In genomic region chr13:9194656-9195055, GRCm38 (mm10) we compare ENCODE assay signal across 15 mouse cellular contexts.
DNase-seq lines count a peak whose midpoint lies in the region; ATAC-seq and TF ChIP-seq lines count a peak whose summit lies in the region.
"Had no signal": no experiment of that assay in that cellular context is flagged by ENCODE, and none has a peak within 500 bp of the region (broad histone marks: within the 10 kb centered on the region; RNA-seq: fewer than 3 reads in every experiment).

No protein-coding gene starts in this region.

- TF ChIP-seq POLR2A in brain, embryonic 14.5 days (IDR thresholded peaks at IDR 0.05; ENCODE audit: borderline replicate concordance, extremely low read depth, insufficient read depth, insufficient read length, poor library complexity, severe bottlenecking): no peak

- no peaks in the 10 kb centered on the region for H3K9me3 ChIP-seq in heart, embryonic 10.5 days
- H3K9me3 ChIP-seq in midbrain, postnatal 0 days (ENCODE audit: low read length): no peaks in the 10 kb centered on the region
- H3K9me3 ChIP-seq in midbrain, embryonic 10.5 days (replicated peaks): peaks cover 3% of the 10 kb centered on the region; the same call in 1 of the 2 replicates
- H3K9me3 ChIP-seq: forebrain, embryonic 10.5 days had no signal

- H3K27ac ChIP-seq in heart, embryonic 10.5 days: no peak overlapping the region
- H3K27ac ChIP-seq in midbrain, postnatal 0 days (ENCODE audit: low read depth, low read length): no peak overlapping the region
- no peak overlapping the region for H3K27ac ChIP-seq in midbrain, embryonic 10.5 days (replicated peaks)
- H3K27ac ChIP-seq: forebrain, embryonic 10.5 days had no signal

- DNase-seq in heart, embryonic 10.5 days (ENCODE audit: low spot score): peak; percentile 67
- no peak for DNase-seq in heart, adult 18-20 months
- no peak for DNase-seq in midbrain, postnatal 0 days (ENCODE audit: low spot score)
- no peak for DNase-seq in midbrain, embryonic 10.5 days (ENCODE audit: low spot score)
- DNase-seq in brain, embryonic 14.5 days (ENCODE audit: low read depth): no peak
- peak; percentile 44 for DNase-seq in testis, postnatal 10 days (ENCODE audit: low spot score)
- DNase-seq in cerebellum, adult 9-11 months: no peak
- no peak for DNase-seq in heart, postnatal 10 days
- DNase-seq: adrenal gland, adult 2 months; cerebellum, adult 18-20 months; gastrocnemius, postnatal 36 days; heart, postnatal 4 days; right cerebral cortex, postnatal 14 days had no signal

- intact Hi-C loops in heart, postnatal 10 days (cut with DNase I): loop anchor here (5.0 kb wide), 1 partner anchor 78 kb away; no protein-coding TSS in a partner anchor

- no peaks in the 10 kb centered on the region for H3K36me3 ChIP-seq in heart, embryonic 10.5 days
- H3K36me3 ChIP-seq in midbrain, postnatal 0 days (ENCODE audit: insufficient read depth, low read length): no peaks in the 10 kb centered on the region
- no peaks in the 10 kb centered on the region for H3K36me3 ChIP-seq in midbrain, embryonic 10.5 days
- H3K36me3 ChIP-seq: forebrain, embryonic 10.5 days had no signal

- no peak for ATAC-seq in midbrain, postnatal 0 days (ENCODE audit: low FRiP score)
- ATAC-seq: midbrain, embryonic 16.5 days had no signal

- no peak overlapping the region for H3K4me3 ChIP-seq in heart, embryonic 10.5 days
- H3K4me3 ChIP-seq in midbrain, postnatal 0 days (ENCODE audit: low read depth, low read length): no peak overlapping the region
- H3K4me3 ChIP-seq in midbrain, embryonic 10.5 days: no peak overlapping the region
- H3K4me3 ChIP-seq: forebrain, embryonic 10.5 days had no signal

- H3K9ac ChIP-seq in midbrain, postnatal 0 days (replicated peaks; ENCODE audit: low read length, poor library complexity, severe bottlenecking): no peak overlapping the region

- H3K27me3 ChIP-seq in heart, embryonic 10.5 days (ENCODE audit: insufficient read depth, poor library complexity, severe bottlenecking): no peaks in the 10 kb centered on the region
- H3K27me3 ChIP-seq in midbrain, postnatal 0 days (ENCODE audit: insufficient read depth, low read length): no peaks in the 10 kb centered on the region
- H3K27me3 ChIP-seq in midbrain, embryonic 10.5 days (ENCODE audit: low read depth, poor library complexity, severe bottlenecking): peaks cover 19% of the 10 kb centered on the region; the same call in 1 of the 2 replicates

- peaks cover 16% of the 10 kb centered on the region for H3K4me1 ChIP-seq in heart, embryonic 10.5 days
- H3K4me1 ChIP-seq in midbrain, postnatal 0 days (ENCODE audit: insufficient read depth, low read length): no peaks in the 10 kb centered on the region
- H3K4me1 ChIP-seq in midbrain, embryonic 10.5 days: peaks cover 35% of the 10 kb centered on the region

- no peak overlapping the region for H3K4me2 ChIP-seq in midbrain, postnatal 0 days (ENCODE audit: low read depth, low read length, poor library complexity, severe bottlenecking)

- peak; percentile 44 for TF ChIP-seq CTCF in midbrain, postnatal 0 days (IDR thresholded peaks at IDR 0.05)
- TF ChIP-seq CTCF in brain, embryonic 14.5 days (IDR thresholded peaks at IDR 0.05; ENCODE audit: borderline replicate concordance, extremely low read depth, insufficient read depth, insufficient read length): peak; percentile 35; the same call in 1 of the 2 replicates

- WGBS in heart, embryonic 10.5 days: 86% methylated on average over 4 of the region's 4 CpGs
- 88% methylated on average over 4 of the region's 4 CpGs for WGBS in midbrain, postnatal 0 days
- WGBS in midbrain, embryonic 10.5 days: 88% methylated on average over 4 of the region's 4 CpGs

Comparison
In these comparisons a context has a peak if more than half of its experiments do, and no peak if none do; other contexts are left out.
1. DNase-seq: peak in heart, embryonic 10.5 days (single experiment) and testis, postnatal 10 days (single experiment); none in heart, adult 18-20 months (0 of 2), midbrain, postnatal 0 days (single experiment), midbrain, embryonic 10.5 days (single experiment), brain, embryonic 14.5 days (single experiment), cerebellum, adult 9-11 months (single experiment) and heart, postnatal 10 days (0 of 2).